Mouse (Mus musculus): Measurements from ENCODE around the gene Fam169b. TPM values are rescaled to one million over a fixed set of nuclear protein-coding genes. Genes with fewer than 3 reads are reported as not detected.

Fam169b gene
- 0.30 and 0.36 TPM in 2 replicates for polyA plus RNA-seq (2021; fragmentation: Nextera tagmentation)
- long read RNA-seq, experiment 1, result 0 reads
- long read RNA-seq, experiment 2, partial matches to known transcripts, result 0 of 4 reads
- long read RNA-seq, experiment 2, other reads (novel, unspliced or antisense), result 4 of 4 reads

GRCm38 (mm10) chr7:68273515-68273914 lies at the start of gene Fam169b:
Gene Fam169b (plus strand): TSS chr7:68273839.

DNA sequence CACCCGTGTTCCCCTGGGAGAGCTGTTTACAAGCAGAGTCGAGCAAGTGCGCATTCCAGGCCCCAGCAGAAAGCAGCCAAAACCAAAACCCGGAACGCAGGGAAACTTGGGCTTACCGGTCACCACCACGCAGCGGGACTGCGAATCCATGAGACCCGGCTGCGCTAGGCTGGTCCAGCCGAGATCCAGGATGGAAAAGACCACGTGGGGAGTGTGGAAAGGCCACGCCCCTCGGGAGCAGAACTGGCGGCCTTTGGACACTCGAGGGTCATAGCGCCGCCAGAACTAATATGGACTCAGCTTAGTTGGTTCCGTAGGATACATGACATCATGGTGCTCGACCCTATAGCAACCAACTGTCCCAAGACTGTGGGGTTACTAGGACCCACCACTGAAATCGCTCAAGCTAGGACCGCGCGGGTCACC lies 9.6 kb upstream of the Fam169b start, which contains the start of gene Pgpep1l:
TSS of gene Pgpep1l (minus strand) at position 206 of the 426 bp plus-strand sequence.

Other genes starting within 250 kb of the Fam169b start
- 0.15 TPM in 1 of 2 replicates, not detected in the other for gene Pgpep1l, start 9.6 kb upstream of the Fam169b start, polyA plus RNA-seq (2021; fragmentation: Nextera tagmentation)

All from layer of hippocampus, adult 6 months (tissue).